Mouse (Mus musculus) small intestine, adult 2 months (tissue): ENCODE measurements around the gene Tchp. TPM values are rescaled to one million over a fixed set of nuclear protein-coding genes. Genes with fewer than 3 reads are reported as not detected.

Experiments used
- H3K27ac ChIP-seq: fragments of 200-500 bp; 2 replicates; pipeline ENCODE4 v1.5.1; 2012; ENCODE audit warnings: low read depth, low read length, control low read depth, inconsistent platforms; ENCODE audit not compliant: insufficient read depth
- H3K27me3 ChIP-seq: fragments of 200-500 bp; 2 replicates; pipeline ENCODE4 v1.6.1; 2012; ENCODE audit warnings: mild to moderate bottlenecking, moderate library complexity, low read length, inconsistent platforms; ENCODE audit not compliant: control insufficient read depth, insufficient read depth
- H3K36me3 ChIP-seq: fragments of 200-500 bp; 2 replicates; pipeline ENCODE4 v1.6.1; 2012; ENCODE audit warnings: mild to moderate bottlenecking, low read length, control low read depth, inconsistent platforms; ENCODE audit not compliant: control insufficient read depth, insufficient read depth
- H3K4me1 ChIP-seq: fragments of 200-500 bp; 2 replicates; pipeline ENCODE4 v1.6.1; 2012; ENCODE audit warnings: low read length, inconsistent platforms, mixed read lengths; ENCODE audit not compliant: control insufficient read depth, insufficient read depth, insufficient read length
- H3K4me3 ChIP-seq: fragments of 200-500 bp; 2 replicates; pipeline ENCODE4 v1.5.1; 2012; ENCODE audit warnings: low read depth, mild to moderate bottlenecking, control low read depth, inconsistent platforms, low read length, moderate library complexity
- CTCF ChIP-seq: fragments of 200-500 bp; IDR thresholded peaks from 2 replicates; pipeline ENCODE4 v1.5.1; 2012; ENCODE audit warnings: low read depth, mild to moderate bottlenecking, control low read depth, inconsistent platforms, low read length, moderate library complexity, mixed read lengths; ENCODE audit not compliant: insufficient replicate concordance, insufficient read length; ENCODE audit errors: extremely low read depth
- POLR2A ChIP-seq: fragments of 200-500 bp; IDR thresholded peaks from 2 replicates; pipeline ENCODE4 v1.6.1; 2012; ENCODE audit warnings: low read depth, mild to moderate bottlenecking, control low read depth, inconsistent platforms, low read length, moderate library complexity
- WGBS: fragments of 180-500 bp; shearing (Covaris S2); methylation state at CpG from one replicate; pipeline ENCODE4 v1.1.7; 2018; 5-methylcytosine and 5-hydroxymethylcytosine counted together
- polyA plus RNA-seq: library from polyadenylated mRNA; depleted of rRNA; stranded (reverse); fragments of >200 nt; gene quantifications from 2 replicates; pipeline ENCODE4 v1.2.3, GENCODE M21; 2012

The Tchp gene
- polyA plus RNA-seq, 1 experiment: 4.4 TPM

- TF ChIP-seq CTCF (no peak), POLR2A (no peak)
- Histone ChIP-seq H3K4me1 (no peaks in the 10 kb centered on the region), H3K27me3 (no peaks in the 10 kb centered on the region), H3K27ac (no peak overlapping the region), H3K36me3 (peaks cover 65% of the 10 kb centered on the region), H3K4me3 (no peak overlapping the region)
- 94% methylated on average over 10 of the region's 10 CpGs for WGBS
Measured at GRCm38 (mm10) chr5:114750325-114750724, 42.8 kb downstream of the Tchp start.

- H3K36me3 ChIP-seq: peaks cover 62% of the 10 kb centered on the region
- 89% methylated on average over 10 of the region's 10 CpGs for WGBS
Measured at GRCm38 (mm10) chr5:114752397-114752796, 44.8 kb downstream of the Tchp start.

GRCm38 (mm10) chr5:114753384-114753783 lies 45.8 kb downstream of the Tchp start:
- Histone ChIP-seq H3K36me3 (peaks cover 58% of the 10 kb centered on the region), H3K4me1 (no peaks in the 10 kb centered on the region; the same call in 1 of the 2 replicates), H3K27me3 (no peaks in the 10 kb centered on the region), H3K4me3 (no peak overlapping the region), H3K27ac (no peak overlapping the region)
- TF ChIP-seq CTCF (no peak), POLR2A (no peak)
- 91% methylated on average over 12 of the region's 12 CpGs for WGBS

More at GRCm38 (mm10) chr5:114752397-114752796, 44.8 kb downstream of the Tchp start:
- no peak overlapping the region for H3K4me3 ChIP-seq
- H3K27ac ChIP-seq: no peak overlapping the region
- H3K27me3 ChIP-seq: no peaks in the 10 kb centered on the region
- H3K4me1 ChIP-seq: no peaks in the 10 kb centered on the region
- TF ChIP-seq POLR2A: no peak
- TF ChIP-seq CTCF: no peak

- TF ChIP-seq CTCF: no peak
- no peak for TF ChIP-seq POLR2A
- Histone ChIP-seq H3K4me1 (no peaks in the 10 kb centered on the region; the same call in 1 of the 2 replicates), H3K36me3 (peaks cover 56% of the 10 kb centered on the region), H3K27ac (no peak overlapping the region), H3K27me3 (no peaks in the 10 kb centered on the region), H3K4me3 (no peak overlapping the region)
- WGBS: 92% methylated on average over 5 of the region's 5 CpGs
Measured at GRCm38 (mm10) chr5:114759536-114760090, 52.1 kb downstream of the Tchp start.

- Histone ChIP-seq H3K4me1 (no peaks in the 10 kb centered on the region; the same call in 1 of the 2 replicates), H3K27me3 (no peaks in the 10 kb centered on the region), H3K4me3 (no peak overlapping the region), H3K27ac (no peak overlapping the region), H3K36me3 (peaks cover 63% of the 10 kb centered on the region)
- TF ChIP-seq POLR2A (no peak), CTCF (no peak)
- 82% methylated on average over 8 of the region's 8 CpGs for WGBS
Measured at GRCm38 (mm10) chr5:114761980-114762379, 54.4 kb downstream of the Tchp start.

GRCm38 (mm10) chr5:114764812-114765735 lies 57.5 kb downstream of the Tchp start:
- H3K27me3 ChIP-seq: no peaks in the 10 kb centered on the region
- WGBS: 89% methylated on average over 18 of the region's 18 CpGs
- TF ChIP-seq POLR2A (no peak), CTCF (no peak)
- H3K27ac ChIP-seq: no peak overlapping the region
- no peaks in the 10 kb centered on the region for H3K4me1 ChIP-seq
- H3K4me3 ChIP-seq: no peak overlapping the region
- H3K36me3 ChIP-seq: peaks cover 50% of the 10 kb centered on the region

- no peak for TF ChIP-seq CTCF
- no peak for TF ChIP-seq POLR2A
- H3K27me3 ChIP-seq: no peaks in the 10 kb centered on the region
- peaks cover 37% of the 10 kb centered on the region for H3K36me3 ChIP-seq
- H3K4me3 ChIP-seq: no peak overlapping the region
- WGBS: 88% methylated on average over 8 of the region's 8 CpGs
- H3K27ac ChIP-seq: no peak overlapping the region
- H3K4me1 ChIP-seq: no peaks in the 10 kb centered on the region
Measured at GRCm38 (mm10) chr5:114766686-114767085, 59.1 kb downstream of the Tchp start.
